Mouse (Mus musculus) neutrophil, adult 5-6 weeks (primary cell): ENCODE measurements around the gene Rtl5. TPM values are rescaled to one million over a fixed set of nuclear protein-coding genes. Genes with fewer than 3 reads are reported as not detected.
"Not testable (repeated sequence)": the region's sequence is repeated elsewhere in the genome, so short reads cannot be mapped to it uniquely, and the experiment has no call there.

Experiments
- ATAC-seq: fragments of 151-379, 151-347 bp; 2 replicates; pipeline ENCODE4 v1.8.0; 2017; ENCODE audit warnings: mild to moderate bottlenecking, moderate TSS enrichment; ENCODE audit not compliant: insufficient number of reproducible peaks, poor library complexity, low FRiP score, severe bottlenecking; ENCODE audit errors: extremely low read depth
- total RNA-seq: library from RNA; stranded (forward); fragments of 200-1000 nt; gene quantifications from 2 replicates; pipeline ENCODE4 v1.2.3, GENCODE M21; 2017

Rtl5 gene
- total RNA-seq = 2.3 and 3.0 TPM in 2 replicates

- peak; percentile 42; the same call in 1 of the 2 replicates for ATAC-seq
These were observed at the start of gene Rtl5 for GRCm38 (mm10) chrX:102070591-102071471. TSS of gene Rtl5 (minus strand) at chrX:102071304.

- ATAC-seq = peak; percentile 99
These were observed 48.1 kb upstream of the Rtl5 start, which contains the start of gene Pin4 for GRCm38 (mm10) chrX:102119042-102119864. TSS of gene Pin4 (plus strand) at chrX:102119447.

GRCm38 (mm10) chrX:102115676-102116075 is 44.6 kb upstream of the Rtl5 start:
- no peak for ATAC-seq

GRCm38 (mm10) chrX:102109349-102109748 is 38.2 kb upstream of the Rtl5 start:
- not testable (repeated sequence) for ATAC-seq

GRCm38 (mm10) chrX:102103830-102104229 is 32.7 kb upstream of the Rtl5 start:
- not testable (repeated sequence) for ATAC-seq

- ATAC-seq = no peak
These were observed 30.8 kb upstream of the Rtl5 start for GRCm38 (mm10) chrX:102101886-102102285.

GRCm38 (mm10) chrX:102094381-102094904 is 23.3 kb upstream of the Rtl5 start:
- no peak for ATAC-seq

- no peak for ATAC-seq
These were observed 19.5 kb upstream of the Rtl5 start for GRCm38 (mm10) chrX:102090605-102091004.

- no peak for ATAC-seq
These were observed 14.8 kb upstream of the Rtl5 start for GRCm38 (mm10) chrX:102085798-102086443.

- ATAC-seq = no peak
These were observed 11.2 kb upstream of the Rtl5 start for GRCm38 (mm10) chrX:102082340-102082739.

GRCm38 (mm10) chrX:102081573-102082279 is 10.6 kb upstream of the Rtl5 start:
- ATAC-seq = no peak

GRCm38 (mm10) chrX:102081076-102081475 is 10.0 kb upstream of the Rtl5 start:
- no peak for ATAC-seq

- ATAC-seq = no peak
These were observed 6.0 kb upstream of the Rtl5 start for GRCm38 (mm10) chrX:102076886-102077765.

GRCm38 (mm10) chrX:102075158-102075557 is 4.1 kb upstream of the Rtl5 start:
- ATAC-seq = no peak

GRCm38 (mm10) chrX:102074435-102074834 is 3.3 kb upstream of the Rtl5 start:
- ATAC-seq = no peak

- ATAC-seq = no peak
These were observed 2.7 kb upstream of the Rtl5 start for GRCm38 (mm10) chrX:102073605-102074325.

- ATAC-seq = no peak
These were observed 413 bp upstream of the Rtl5 start for GRCm38 (mm10) chrX:102071517-102071916.
